Mouse (Mus musculus): ENCODE measurements around the gene Cavin3. TPM values are rescaled to one million over a fixed set of nuclear protein-coding genes. Genes with fewer than 3 reads are reported as not detected.

The Cavin3 gene
- total RNA-seq, 2 experiments from 2014 or later: 22.8 to 26.4 TPM

DNA sequence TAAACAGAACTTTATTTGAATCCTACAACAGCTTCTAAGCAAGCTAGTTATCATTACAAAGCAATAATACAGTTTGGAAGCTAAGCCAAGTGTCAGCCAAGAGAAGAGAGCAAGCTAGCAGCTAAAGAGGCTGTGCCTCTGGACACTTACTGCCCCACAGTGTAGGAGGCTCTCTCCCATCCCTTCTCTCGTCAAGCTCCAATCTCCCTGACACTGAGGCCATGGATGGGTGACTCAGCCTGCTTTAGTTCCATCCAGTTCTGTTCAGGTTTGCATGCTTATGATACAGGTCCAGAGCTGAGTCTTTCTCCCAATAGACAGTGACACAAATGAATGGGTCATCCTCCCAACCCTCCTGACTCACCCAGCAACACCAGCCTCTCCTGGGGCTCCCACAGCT is 50.0 kb downstream of the Cavin3 start:
- DNase-seq (ENCODE audit: low spot score): no peak
- intact Hi-C loops (cut with DNase I): no loop called here

Other genes with a start within 250 kb of the Cavin3 start
- gene Olfr688, start 194.2 kb downstream of the Cavin3 start, total RNA-seq (2021): not detected
- not detected for gene Olfr689, start 171.1 kb downstream of the Cavin3 start, total RNA-seq (2021)
- gene Olfr690, start 148.2 kb downstream of the Cavin3 start, total RNA-seq (2021): not detected
- not detected for gene Olfr691, start 140.0 kb downstream of the Cavin3 start, total RNA-seq (2021)
- gene Olfr692, start 114.1 kb downstream of the Cavin3 start, total RNA-seq (2021): not detected
- not detected for gene Gm5901, start 107.3 kb downstream of the Cavin3 start, total RNA-seq (2021)
- 10 to 100 TPM; 18.7 to 19.5 TPM for gene Fam160a2, start 82.2 kb downstream of the Cavin3 start, total RNA-seq (2021)
- gene Cnga4, start 77.7 kb downstream of the Cavin3 start, total RNA-seq (2021): not detected
- not detected for gene Cckbr, start 56.6 kb downstream of the Cavin3 start, total RNA-seq (2021)
- 100 to 1,000 TPM; 155 to 156 TPM for gene Smpd1, start 72.1 kb upstream of the Cavin3 start, total RNA-seq (2021)
- gene Apbb1, start 99.4 kb upstream of the Cavin3 start, total RNA-seq (2021): 100 to 1,000 TPM in 1 of 2 experiments, 10 to 100 TPM in 1; 99.0 to 102 TPM
- not detected for gene Hpx, start 117.8 kb upstream of the Cavin3 start, total RNA-seq (2021)
- 10 to 100 TPM; 22.8 to 24.3 TPM for gene Trim3, start 151.3 kb upstream of the Cavin3 start, total RNA-seq (2021)
- gene Timm10b, start 157.8 kb upstream of the Cavin3 start, total RNA-seq (2021): 10 to 100 TPM; 80.9 to 90.1 TPM
- 10 to 100 TPM; 16.4 to 17.1 TPM for gene Arfip2, start 158.1 kb upstream of the Cavin3 start, total RNA-seq (2021)
- gene Gm45799, start 158.3 kb upstream of the Cavin3 start, total RNA-seq (2021): 1 to 10 TPM; 3.3 to 4.0 TPM
- under 1 TPM; 0.65 to 0.73 TPM for gene Dnhd1, start 168.5 kb upstream of the Cavin3 start, total RNA-seq (2021)